Mouse (Mus musculus) myocyte (in vitro differentiated cells): Measurements from ENCODE around the gene Sh3rf3. TPM values are rescaled to one million over a fixed set of nuclear protein-coding genes. Genes with fewer than 3 reads are reported as not detected.

Source experiments
- H3K27me3 ChIP-seq: one replicate; pipeline ENCODE4 v1.6.1; 2011; ENCODE audit not compliant: control insufficient read depth, insufficient read depth, insufficient read length
- H3K36me3 ChIP-seq: one replicate; pipeline ENCODE4 v1.6.1; 2011; ENCODE audit not compliant: control insufficient read depth, insufficient read depth
- H3K4me2 ChIP-seq: one replicate; pipeline ENCODE4 v1.6.1; 2011; ENCODE audit warnings: low read depth, control low read depth
- H3K4me3 ChIP-seq: one replicate; pipeline ENCODE4 v1.5.1; 2011; ENCODE audit warnings: mild to moderate bottlenecking, control low read depth, moderate library complexity
- H3K79me2 ChIP-seq: one replicate; pipeline ENCODE4 v1.6.1; 2011; ENCODE audit not compliant: control insufficient read depth, insufficient read depth
- H3ac ChIP-seq: one replicate; pipeline ENCODE4 v1.6.1; 2011; ENCODE audit not compliant: control insufficient read depth, insufficient read length
- CEBPB ChIP-seq: IDR thresholded peaks from 2 replicates; pipeline ENCODE4 v1.6.1; 2011; ENCODE audit warnings: mild to moderate bottlenecking, moderate library complexity; ENCODE audit not compliant: poor library complexity, insufficient read depth, severe bottlenecking
- E2F4 ChIP-seq: IDR thresholded peaks from one replicate; pipeline ENCODE4 v1.6.1; 2011; ENCODE audit warnings: mild to moderate bottlenecking, control low read depth, moderate library complexity; ENCODE audit not compliant: insufficient read depth
- MAX ChIP-seq: IDR thresholded peaks from one replicate; pipeline ENCODE4 v1.6.1; 2011; ENCODE audit warnings: low read depth, mild to moderate bottlenecking, control low read depth
- MYOD1 ChIP-seq, 3 experiments: IDR thresholded peaks; one replicate each; pipeline ENCODE4 v1.6.1; 2011; ENCODE audit warnings: control low read depth in 2 of 3, low read depth in 2 of 3, mild to moderate bottlenecking in 2 of 3, moderate library complexity in 1 of 3; ENCODE audit not compliant: insufficient read length in 2 of 3, control insufficient read depth in 1 of 3
- MYOG ChIP-seq, 3 experiments: IDR thresholded peaks; one replicate each; pipeline ENCODE4 v1.6.1; 2011; ENCODE audit warnings: control low read depth in 2 of 3, low read depth in 2 of 3, mild to moderate bottlenecking in 2 of 3; ENCODE audit not compliant: insufficient read length in 2 of 3, control insufficient read depth in 1 of 3, insufficient read depth in 1 of 3
- POLR2A ChIP-seq: IDR thresholded peaks from one replicate; pipeline ENCODE4 v1.6.1; 2011; ENCODE audit warnings: low read depth, mild to moderate bottlenecking, control low read depth, moderate library complexity; ENCODE audit not compliant: insufficient read length
- POLR2AphosphoS2 ChIP-seq: IDR thresholded peaks from one replicate; pipeline ENCODE4 v1.6.1; 2011; ENCODE audit warnings: low read depth, control low read depth; ENCODE audit not compliant: insufficient read length
- REST ChIP-seq: IDR thresholded peaks from one replicate; pipeline ENCODE4 v1.6.1; 2011; ENCODE audit warnings: mild to moderate bottlenecking, control low read depth, moderate library complexity; ENCODE audit not compliant: insufficient read depth, insufficient read length
- SRF ChIP-seq: IDR thresholded peaks from one replicate; pipeline ENCODE4 v1.6.1; 2011; ENCODE audit warnings: low read depth; ENCODE audit not compliant: control insufficient read depth, insufficient read length
- TCF12 ChIP-seq: IDR thresholded peaks from one replicate; pipeline ENCODE4 v1.6.1; 2011; ENCODE audit warnings: mild to moderate bottlenecking, control low read depth; ENCODE audit not compliant: poor library complexity, insufficient read depth, severe bottlenecking
- TCF3 ChIP-seq: IDR thresholded peaks from one replicate; pipeline ENCODE4 v1.6.1; 2011; ENCODE audit warnings: low read depth, control low read depth; ENCODE audit not compliant: insufficient read length
- USF1 ChIP-seq: IDR thresholded peaks from one replicate; pipeline ENCODE4 v1.6.1; 2011; ENCODE audit warnings: low read depth, mild to moderate bottlenecking, control low read depth, moderate library complexity
- polyA plus RNA-seq: library from polyadenylated mRNA; unstranded; fragments of >200 nt; fragmentation: generic; extraction: Trizol; gene quantifications from one replicate; pipeline ENCODE4 v1.2.1, GENCODE M21; 2012; ENCODE audit warnings: missing spikeins

Sh3rf3 gene
- polyA plus RNA-seq, 1 experiment = 0.10 TPM

DNA sequence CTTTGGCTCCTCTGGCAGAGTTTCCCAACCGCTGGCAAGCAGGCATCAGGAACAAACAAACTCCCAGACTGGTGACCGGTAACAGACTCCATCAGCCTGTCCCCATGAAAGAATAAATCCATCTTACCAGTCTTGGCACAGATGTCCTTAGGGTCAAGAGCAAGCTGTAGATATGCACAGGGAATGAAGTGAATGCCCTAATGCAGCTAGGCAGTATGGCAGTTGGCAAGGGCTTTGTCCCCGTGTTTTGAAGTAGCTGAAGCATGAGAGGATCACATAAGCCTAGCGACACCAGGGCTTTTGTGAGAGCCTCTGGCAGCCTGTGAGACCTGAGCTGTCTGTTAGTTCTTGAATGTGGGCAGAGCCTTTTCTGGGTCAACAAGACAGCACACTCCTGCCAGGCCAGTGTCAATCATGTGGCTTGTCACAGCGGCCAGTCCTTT is 93.9 kb downstream of the Sh3rf3 start:
- Histone ChIP-seq H3K4me2 (no peak overlapping the region), H3K27me3 (no peaks in the 10 kb centered on the region), H3K4me3 (no peak overlapping the region), H3K79me2 (no peaks in the 10 kb centered on the region), H3ac (no peak overlapping the region), H3K36me3 (no peaks in the 10 kb centered on the region)
- TF ChIP-seq USF1 (no peak), TCF3 (no peak), MYOD1 (IDR thresholded peaks at IDR 0.05; ENCODE audit: control insufficient read depth in 1 of 3, insufficient read length in 2 of 3, low read depth in 2 of 3) (no peak), E2F4 (no peak), POLR2A (no peak), SRF (no peak), CEBPB (no peak), REST (no peak), TCF12 (no peak), MYOG (IDR thresholded peaks at IDR 0.05; ENCODE audit: control insufficient read depth in 1 of 3, insufficient read depth in 1 of 3, insufficient read length in 2 of 3, low read depth in 2 of 3) (no peak), MAX (no peak), POLR2AphosphoS2 (no peak)

DNA sequence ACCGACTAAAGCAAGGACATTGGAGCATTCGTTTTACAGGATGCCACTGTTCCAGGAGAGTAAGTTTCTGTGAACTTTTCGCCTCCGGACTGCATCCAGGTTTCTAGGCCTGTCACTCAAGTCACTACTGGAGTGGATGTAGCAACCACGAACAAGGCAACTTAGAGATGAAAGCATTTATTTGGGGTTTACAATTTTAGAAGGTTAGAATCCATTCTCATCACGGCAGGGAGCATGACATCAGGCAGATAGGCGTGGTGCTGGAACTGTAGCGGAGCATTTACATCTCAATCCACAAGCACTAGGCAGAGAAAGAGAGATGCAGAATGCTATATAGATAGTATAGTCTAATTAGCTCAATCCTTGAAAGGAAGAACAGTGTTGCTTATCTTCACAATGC is 95.3 kb downstream of the Sh3rf3 start:
- Histone ChIP-seq H3K4me3 (no peak overlapping the region), H3K36me3 (no peaks in the 10 kb centered on the region), H3K27me3 (no peaks in the 10 kb centered on the region), H3K4me2 (no peak overlapping the region), H3K79me2 (no peaks in the 10 kb centered on the region), H3ac (no peak overlapping the region)
- TF ChIP-seq SRF (no peak), MYOG (IDR thresholded peaks at IDR 0.05; ENCODE audit: control insufficient read depth in 1 of 3, insufficient read depth in 1 of 3, insufficient read length in 2 of 3, low read depth in 2 of 3) (no peak), MYOD1 (IDR thresholded peaks at IDR 0.05; ENCODE audit: control insufficient read depth in 1 of 3, insufficient read length in 2 of 3, low read depth in 2 of 3) (no peak), USF1 (no peak)

DNA sequence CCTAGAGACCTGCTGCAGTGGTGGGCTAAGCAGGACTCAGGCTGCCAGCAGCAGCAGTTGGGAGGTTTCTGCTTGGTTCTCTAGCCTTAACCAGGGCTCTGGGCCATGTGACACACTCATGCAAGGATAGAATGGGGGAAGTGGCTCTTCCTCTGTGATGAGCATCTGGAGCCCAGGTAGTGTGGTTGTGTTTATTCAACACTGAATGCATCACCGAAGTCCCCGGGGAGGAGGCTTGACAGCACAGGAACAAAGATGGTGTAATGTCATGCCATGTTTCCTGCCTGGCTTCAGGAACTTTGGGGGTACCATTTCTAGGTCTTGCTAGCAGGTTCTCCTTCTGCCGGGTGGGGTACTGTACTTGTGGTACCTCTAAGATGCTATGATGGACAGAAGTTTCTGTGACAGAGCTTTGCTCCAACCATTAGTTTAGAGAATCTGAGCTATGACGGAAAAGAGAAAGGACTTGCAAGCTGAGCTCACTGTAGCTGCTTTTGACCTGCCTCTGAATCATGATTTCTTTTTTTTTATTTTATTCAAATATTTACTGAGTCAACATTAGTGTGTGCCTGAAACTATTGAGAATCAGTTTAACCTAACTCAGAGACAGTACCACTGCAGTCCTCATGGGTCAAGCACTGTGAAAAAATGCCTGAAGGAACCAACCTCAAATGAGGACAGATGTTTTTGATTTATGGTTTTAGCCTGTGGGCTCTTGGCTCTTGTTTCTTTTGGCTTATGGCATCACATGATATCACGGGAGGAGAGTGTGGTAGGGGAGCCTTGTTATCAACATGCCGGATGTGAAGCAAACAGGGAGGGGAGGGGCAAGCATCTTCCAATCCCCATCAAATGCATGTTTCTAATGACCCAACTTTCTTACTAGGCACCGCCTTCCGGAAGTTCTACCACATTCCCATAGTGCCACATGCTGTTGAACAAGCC is 102.4 kb downstream of the Sh3rf3 start:
- Histone ChIP-seq H3K36me3 (no peaks in the 10 kb centered on the region), H3K79me2 (no peaks in the 10 kb centered on the region), H3ac (no peak overlapping the region), H3K27me3 (no peaks in the 10 kb centered on the region), H3K4me2 (no peak overlapping the region), H3K4me3 (no peak overlapping the region)
- TF ChIP-seq SRF (no peak), E2F4 (no peak), REST (no peak), TCF3 (no peak), USF1 (no peak), CEBPB (no peak), MYOD1 (IDR thresholded peaks at IDR 0.05; ENCODE audit: control insufficient read depth in 1 of 3, insufficient read length in 2 of 3, low read depth in 2 of 3) (no peak), MYOG (IDR thresholded peaks at IDR 0.05; ENCODE audit: control insufficient read depth in 1 of 3, insufficient read depth in 1 of 3, insufficient read length in 2 of 3, low read depth in 2 of 3) (no peak), POLR2AphosphoS2 (no peak), TCF12 (no peak)

DNA sequence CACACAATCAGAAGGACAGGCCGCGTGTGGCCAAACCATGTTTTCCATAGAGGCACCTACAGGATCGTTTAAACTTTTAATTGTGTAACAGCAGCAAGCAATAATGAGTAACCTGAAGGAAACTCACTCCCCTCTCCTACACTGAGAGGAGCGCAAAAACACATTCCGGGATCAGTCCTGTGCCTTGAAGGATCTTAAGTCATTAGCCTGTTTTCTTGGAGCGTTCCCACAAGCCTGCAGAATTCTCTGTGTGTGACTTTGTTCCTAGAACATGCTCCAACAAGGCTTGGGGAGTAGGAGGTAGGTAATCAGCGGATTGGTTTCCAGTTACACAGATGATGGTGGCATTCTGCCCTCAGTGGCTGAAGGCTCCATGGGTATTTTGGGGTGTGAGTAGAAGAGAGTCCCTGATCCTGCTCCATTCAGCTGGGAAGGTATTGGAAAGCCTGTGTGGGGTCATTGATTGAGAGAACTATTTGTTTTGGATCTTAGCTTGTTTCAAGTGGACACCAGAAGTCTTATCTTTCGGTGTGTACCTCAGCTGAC is 108.6 kb downstream of the Sh3rf3 start:
- H3K36me3 ChIP-seq = no peaks in the 10 kb centered on the region
- TF ChIP-seq TCF12 = no peak
- no peak for TF ChIP-seq POLR2AphosphoS2
- TF ChIP-seq POLR2A = no peak
- TF ChIP-seq MAX = no peak
- no peak for TF ChIP-seq E2F4
- TF ChIP-seq CEBPB = no peak
- no peak for TF ChIP-seq TCF3
- no peak for TF ChIP-seq SRF
- no peak for TF ChIP-seq USF1
- TF ChIP-seq MYOG (IDR thresholded peaks at IDR 0.05; ENCODE audit: control insufficient read depth in 1 of 3, insufficient read depth in 1 of 3, insufficient read length in 2 of 3, low read depth in 2 of 3) = no peak
- TF ChIP-seq MYOD1 (IDR thresholded peaks at IDR 0.05; ENCODE audit: control insufficient read depth in 1 of 3, insufficient read length in 2 of 3, low read depth in 2 of 3) = no peak
- no peak for TF ChIP-seq REST
- H3K79me2 ChIP-seq = no peaks in the 10 kb centered on the region
- no peak overlapping the region for H3K4me2 ChIP-seq
- H3ac ChIP-seq = no peak overlapping the region
- H3K4me3 ChIP-seq = no peak overlapping the region
- no peaks in the 10 kb centered on the region for H3K27me3 ChIP-seq
